Mouse (Mus musculus) mouse trophoblast stem cell (cell line): ENCODE data around the gene Cd247.

Experiments used
- in situ Hi-C, 2 experiments: fragments of 300-500 bp; cut with MseI, MboI; formaldehyde crosslinking; loops; 2 replicates in 1 of 2; 3 replicates in 1 of 2; pipeline ENCODE4 v1.15.1; 2025

The Cd247 gene

DNA sequence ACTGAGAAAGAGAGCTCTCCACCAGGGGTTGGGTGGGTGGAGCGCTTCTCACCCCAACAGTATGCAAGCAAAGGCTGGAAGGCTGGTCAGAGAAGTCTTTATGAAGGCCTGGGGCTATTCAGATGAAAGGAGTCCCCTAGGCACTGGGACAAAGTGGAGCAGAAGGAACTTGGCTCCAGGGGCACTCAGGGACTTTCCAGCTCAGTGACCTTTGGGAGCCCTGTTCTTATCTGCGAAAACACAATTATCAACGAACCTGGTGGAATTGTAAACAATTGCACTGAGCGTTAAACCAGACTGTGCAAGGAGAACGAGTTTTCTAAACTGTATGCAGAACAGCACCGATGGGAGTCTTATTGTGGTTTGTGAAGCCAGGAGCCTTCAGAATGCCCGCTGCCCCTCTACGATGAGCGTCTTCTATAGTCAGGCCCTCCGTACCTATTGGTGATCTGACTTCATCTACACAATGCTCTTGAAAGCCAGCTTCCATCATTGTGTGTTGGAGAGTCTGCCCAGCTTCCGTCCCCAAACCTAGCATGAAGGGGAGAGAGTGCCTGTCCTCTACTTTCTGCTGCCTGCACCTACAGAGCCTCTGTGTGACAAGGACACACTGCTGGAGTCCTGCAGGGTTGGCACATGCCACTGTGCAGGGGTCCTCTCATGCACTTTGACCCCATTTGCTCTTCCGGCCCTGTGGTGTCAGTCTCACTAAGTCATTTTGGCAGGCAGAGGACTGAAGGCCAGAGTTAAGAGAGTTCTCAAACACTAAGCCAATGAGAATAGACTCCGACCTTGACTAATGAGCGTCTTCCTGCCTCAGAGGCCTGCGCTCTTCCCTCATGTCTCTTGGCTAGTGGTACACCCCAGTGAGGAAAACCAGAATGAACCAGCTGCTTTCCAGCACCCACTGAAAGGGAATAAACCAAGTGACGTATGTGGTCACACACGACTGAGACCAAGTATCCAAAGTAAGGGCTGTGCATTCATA lies 61.3 kb downstream of the Cd247 start:
- in situ Hi-C loops = loop anchor here (10.0 kb wide), 2 partner anchors 65 to 305 kb away; partner anchors contain the start of gene Cd247 (in 1 of the 2)

GRCm38 (mm10) chr1:165852131-165852530 lies 63.6 kb downstream of the Cd247 start:
- in situ Hi-C loops = loop anchor here (10.0 kb wide), 2 partner anchors 67 to 303 kb away; partner anchors contain the start of gene Cd247 (in 1 of the 2)

DNA sequence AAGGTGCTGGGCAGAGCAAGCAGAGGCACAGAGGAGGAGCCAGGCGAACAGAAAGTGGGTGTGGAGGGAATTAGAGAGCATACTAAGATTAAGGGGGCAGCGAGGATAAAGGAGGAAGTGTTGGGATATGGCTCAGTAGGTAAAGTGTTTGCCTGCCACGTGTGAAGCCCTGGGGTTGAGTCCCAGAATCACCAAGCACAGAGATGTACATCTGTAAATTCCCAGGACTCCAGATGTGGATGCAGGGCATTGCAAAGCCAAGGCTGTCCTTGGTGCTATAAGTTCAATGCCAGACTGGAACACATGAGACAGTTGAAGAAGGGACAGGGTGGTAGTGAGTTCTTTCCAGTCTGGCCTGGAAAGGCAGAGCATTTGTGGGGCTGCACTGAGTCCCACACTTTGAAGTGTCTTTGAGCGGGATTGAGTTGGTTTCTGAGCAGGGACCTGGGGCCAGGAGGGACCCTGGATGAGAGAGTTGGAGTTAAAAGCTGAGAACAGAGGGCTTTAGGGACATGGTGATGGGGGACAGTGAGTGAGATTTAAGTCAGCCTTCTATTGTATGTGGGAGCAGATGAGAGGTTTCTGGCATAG lies 64.7 kb downstream of the Cd247 start:
- in situ Hi-C loops = loop anchor here (10.0 kb wide), 2 partner anchors 68 to 302 kb away; partner anchors contain the start of gene Cd247 (in 1 of the 2)

DNA sequence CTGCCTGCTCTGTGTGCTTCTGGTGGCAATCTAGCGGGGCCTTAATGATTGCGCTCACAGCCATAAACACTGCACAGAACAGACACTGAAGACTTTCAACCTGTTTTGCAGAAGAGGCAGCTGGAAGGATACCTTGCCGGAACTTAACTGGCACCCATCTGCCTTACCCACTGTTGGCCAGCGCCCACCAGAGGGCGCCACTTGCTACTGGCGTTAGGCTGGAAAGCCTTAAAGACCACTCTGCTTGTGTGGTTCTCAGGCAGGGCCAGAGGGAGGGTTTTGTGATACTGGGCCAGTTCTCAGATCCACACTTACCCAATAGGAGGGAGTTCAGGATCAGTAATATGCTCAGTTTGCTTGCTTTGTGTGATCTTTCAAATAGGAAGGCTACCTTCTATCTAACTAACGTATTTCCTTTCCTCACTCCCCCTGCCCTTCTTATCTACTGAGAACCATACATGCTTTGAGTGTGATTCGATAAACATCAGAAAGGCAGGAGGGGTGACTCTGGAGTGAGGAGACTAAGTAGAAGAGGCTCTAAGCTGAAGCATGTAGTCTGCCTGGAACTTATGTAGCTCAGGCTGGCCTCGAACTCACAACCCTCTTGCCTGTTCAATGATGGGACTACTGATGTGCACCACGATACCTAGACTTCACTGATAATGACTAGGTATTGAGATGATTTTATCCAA lies 65.4 kb downstream of the Cd247 start:
- in situ Hi-C loops = loop anchor here (10.0 kb wide), 2 partner anchors 69 to 301 kb away; partner anchors contain the start of gene Cd247 (in 1 of the 2)

DNA sequence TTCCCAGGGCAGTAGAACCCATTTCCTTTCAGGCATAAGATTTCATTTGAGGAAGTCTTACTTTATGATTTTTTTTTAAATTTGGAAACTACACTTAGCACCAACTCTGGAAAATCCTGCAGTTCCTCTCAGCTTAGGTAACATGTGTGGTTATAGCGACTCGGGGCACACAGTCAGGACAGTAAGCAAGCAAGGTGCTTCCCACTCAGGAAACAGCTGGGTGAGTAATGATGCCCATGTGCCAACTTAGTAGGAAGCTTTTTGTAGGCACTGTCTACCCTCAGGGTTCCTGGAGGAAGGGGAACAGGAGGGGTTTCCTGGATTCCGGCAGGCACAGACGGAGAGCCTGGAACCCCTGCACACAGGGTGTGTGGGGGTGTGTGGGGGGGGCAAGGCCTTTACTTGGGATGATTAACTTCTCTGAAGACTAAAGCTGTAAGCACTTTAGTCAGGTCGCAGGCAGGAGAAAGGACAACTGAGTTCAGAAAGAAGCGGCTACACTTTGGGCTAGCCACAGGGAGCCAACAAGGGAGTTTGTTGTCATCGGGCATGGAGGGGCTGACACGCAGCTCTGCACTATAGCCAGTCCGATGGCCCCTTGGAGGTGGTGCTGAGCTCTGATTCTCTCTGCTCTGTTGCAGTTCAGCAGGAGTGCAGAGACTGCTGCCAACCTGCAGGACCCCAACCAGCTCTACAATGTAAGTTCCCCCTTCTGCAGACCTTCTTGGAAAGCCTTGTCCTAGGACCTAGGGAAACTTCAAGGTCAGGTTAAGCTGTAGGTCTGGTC lies 67.5 kb downstream of the Cd247 start:
- in situ Hi-C loops = loop anchor here (10.0 kb wide), 2 partner anchors 71 to 299 kb away; partner anchors contain the start of gene Cd247 (in 1 of the 2)

GRCm38 (mm10) chr1:165857279-165857678 lies 68.8 kb downstream of the Cd247 start:
- in situ Hi-C loops = loop anchor here (10.0 kb wide), 2 partner anchors 72 to 298 kb away; partner anchors contain the start of gene Cd247 (in 1 of the 2)

DNA sequence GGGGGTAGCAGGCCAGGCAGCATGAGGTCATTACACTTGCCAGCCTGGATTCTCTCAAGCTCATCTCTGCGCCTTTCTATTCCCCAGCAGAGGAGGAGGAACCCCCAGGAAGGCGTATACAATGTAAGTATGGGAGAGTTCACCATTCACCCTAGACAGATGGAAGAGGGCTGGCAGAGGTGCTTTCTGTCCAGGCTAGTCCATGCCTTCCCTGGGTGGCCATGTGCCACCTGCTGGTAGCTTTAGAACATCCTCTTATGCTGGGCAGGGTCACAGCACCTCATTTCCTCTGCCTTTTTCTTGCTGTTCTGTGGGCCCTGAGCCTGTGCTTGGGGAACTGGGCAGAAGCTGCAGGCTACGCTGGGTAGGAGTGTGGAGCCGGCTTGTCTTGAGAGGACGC lies 69.9 kb downstream of the Cd247 start:
- in situ Hi-C loops = loop anchor here (10.0 kb wide), 2 partner anchors 74 to 296 kb away; partner anchors contain the start of gene Cd247 (in 1 of the 2)

- in situ Hi-C loops = no loop called here
These were observed 72.1 kb downstream of the Cd247 start for GRCm38 (mm10) chr1:165860373-165861234.

DNA sequence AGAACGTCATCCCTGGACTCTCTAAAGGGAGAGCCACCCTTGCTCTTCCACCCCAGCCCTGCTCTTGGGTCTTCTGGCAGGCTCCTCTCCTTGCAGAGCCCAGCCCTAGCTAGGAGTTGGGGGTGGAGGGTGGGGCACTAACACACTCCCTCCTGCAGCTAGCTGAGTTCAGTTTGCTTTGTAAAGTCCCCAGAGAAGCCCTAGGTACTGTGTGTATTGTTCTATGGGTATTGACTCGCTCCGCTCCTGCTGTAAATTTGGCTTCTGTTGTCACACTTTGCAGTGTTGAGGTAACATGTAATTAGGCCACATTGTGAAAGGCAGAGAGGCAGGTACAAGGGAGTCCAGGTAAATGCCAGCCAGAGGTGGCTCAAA lies 72.7 kb downstream of the Cd247 start:
- in situ Hi-C loops = no loop called here

DNA sequence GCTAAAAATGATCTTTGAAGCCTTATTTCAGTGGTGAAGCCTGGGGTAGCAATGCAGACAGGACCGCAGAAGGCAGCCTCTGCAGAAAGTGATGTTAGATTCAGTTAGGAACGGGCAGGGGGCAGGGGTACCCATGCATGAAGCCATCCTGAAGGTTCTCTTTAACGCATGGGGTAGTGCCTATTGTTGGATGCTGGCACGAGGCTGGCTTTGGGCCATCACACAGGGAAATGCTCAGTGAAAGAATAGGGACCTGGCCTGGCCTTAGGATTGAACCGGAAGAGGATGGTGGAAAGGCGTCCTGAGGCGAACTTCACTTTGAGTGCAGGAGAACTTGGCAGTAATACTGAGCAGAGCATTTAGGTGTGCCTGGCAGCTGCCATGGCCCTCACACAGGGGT lies 73.6 kb downstream of the Cd247 start:
- in situ Hi-C loops = no loop called here

DNA sequence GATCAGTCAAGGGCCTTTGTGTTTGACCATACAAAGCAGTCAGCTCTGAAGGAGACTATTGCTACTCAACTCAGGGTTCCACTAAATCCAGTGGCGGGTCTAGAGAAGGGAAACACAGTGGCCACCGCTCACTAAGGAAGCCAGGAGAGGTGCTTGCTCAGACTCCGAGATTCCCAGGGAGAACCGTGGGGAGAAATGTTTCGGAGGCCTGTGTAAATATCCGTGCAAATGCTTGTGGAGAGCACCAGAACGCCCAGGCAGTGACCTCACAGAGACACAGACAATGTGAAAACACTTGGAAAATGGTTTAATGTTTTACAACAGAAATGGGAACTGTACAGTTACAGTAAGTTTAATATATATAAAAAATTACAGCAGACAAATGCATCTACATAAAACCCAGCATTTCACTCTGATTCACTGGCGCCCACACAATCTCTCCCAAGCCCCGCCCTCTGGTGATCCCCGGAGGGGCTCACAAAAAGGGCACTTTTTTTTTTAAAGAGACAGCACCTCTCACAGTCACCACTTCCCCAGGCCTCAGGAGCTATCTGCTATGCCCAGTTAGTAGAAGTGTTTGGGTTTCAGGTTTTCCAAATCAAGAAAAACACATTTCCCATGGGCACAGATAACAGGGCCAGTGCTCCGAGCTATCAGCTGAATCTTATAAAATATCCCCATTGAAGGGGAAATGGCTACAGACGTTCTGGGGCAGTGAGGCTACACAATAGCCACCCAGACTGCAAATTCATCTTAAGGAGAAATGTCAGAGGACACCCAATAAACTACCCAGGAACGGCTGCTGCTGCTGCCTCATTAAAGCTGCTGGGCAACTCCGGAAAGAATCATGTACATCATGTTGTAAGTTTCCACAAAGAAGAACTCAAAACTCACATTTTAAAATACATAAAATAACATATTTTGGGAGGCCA lies 76.6 kb downstream of the Cd247 start:
- in situ Hi-C loops = no loop called here

GRCm38 (mm10) chr1:165866630-165867280 lies 78.3 kb downstream of the Cd247 start:
- in situ Hi-C loops = no loop called here

DNA sequence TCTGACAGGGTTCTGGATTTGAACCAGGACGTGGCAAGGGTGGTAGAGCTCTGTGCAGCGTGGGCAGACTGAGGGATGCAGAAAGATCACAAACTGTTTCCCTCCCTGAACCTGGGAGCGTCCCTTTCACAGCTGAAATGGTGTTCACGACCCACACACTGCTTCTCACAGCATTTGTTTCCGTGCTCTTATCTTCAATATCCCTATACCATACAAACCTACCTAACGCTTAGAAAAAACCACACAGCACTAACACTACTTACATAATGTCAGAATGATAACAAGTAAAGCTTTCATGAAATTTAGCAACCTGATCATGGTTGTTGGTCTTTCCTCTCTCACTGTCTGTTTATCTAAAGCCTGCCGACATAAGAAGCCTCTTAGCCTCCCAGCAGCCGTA lies 80.2 kb downstream of the Cd247 start:
- in situ Hi-C loops = no loop called here

GRCm38 (mm10) chr1:165874645-165875044 lies 86.2 kb downstream of the Cd247 start:
- in situ Hi-C loops = no loop called here

DNA sequence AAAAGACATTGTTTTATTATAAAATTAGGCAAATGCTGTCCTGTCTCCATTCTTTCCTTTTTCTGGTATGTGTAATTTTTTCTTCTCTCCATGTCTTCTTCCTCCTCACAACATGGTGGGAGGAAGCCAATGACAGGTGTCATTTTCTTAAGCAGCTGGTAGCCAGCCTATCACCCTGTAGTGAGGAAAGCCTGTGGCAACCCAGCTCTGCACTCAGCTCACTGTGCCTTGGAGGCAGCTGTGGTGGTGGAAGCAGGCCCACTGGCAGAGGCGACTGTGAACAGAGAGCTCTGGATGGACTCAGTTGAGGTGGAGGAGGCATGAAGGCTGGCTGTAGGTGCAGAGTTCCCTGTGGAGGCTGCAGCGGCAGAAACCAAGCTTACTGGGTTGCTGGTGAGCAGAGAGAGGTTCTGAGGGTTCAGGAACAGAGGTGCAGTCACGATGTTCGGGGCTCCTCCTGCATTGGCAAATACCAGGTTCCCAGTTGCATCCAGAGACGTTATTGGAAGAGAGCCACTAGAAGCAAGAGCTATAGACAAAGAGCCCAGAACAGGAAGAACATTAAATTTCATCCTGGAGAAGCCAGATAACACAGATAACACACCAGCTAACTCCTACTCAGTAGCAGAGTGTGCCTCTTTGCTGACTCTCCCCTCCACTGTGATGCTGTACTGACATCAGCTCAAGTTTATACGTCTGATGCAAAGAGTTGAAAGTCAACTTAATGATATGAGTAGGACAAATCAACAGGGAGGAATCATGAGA lies 87.2 kb downstream of the Cd247 start:
- in situ Hi-C loops = no loop called here

DNA sequence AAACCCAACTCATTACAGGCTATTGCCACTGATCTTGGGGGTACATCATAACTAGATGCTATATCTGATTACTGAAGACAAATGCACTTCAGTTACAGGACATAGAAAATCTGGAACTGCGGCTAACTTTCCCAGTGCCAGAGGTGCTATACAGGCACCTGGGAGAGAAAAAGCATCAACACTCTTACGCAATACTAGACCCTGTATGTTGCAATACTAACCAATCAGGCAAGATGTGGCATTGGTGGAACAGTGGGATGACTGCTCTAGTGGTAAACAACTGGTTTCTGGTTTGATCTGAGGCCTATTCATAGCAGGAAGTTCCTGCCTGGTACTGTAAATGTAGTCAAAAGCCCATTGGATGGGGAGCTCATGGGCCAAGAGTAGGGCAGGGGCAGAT lies 90.3 kb downstream of the Cd247 start:
- in situ Hi-C loops = no loop called here

DNA sequence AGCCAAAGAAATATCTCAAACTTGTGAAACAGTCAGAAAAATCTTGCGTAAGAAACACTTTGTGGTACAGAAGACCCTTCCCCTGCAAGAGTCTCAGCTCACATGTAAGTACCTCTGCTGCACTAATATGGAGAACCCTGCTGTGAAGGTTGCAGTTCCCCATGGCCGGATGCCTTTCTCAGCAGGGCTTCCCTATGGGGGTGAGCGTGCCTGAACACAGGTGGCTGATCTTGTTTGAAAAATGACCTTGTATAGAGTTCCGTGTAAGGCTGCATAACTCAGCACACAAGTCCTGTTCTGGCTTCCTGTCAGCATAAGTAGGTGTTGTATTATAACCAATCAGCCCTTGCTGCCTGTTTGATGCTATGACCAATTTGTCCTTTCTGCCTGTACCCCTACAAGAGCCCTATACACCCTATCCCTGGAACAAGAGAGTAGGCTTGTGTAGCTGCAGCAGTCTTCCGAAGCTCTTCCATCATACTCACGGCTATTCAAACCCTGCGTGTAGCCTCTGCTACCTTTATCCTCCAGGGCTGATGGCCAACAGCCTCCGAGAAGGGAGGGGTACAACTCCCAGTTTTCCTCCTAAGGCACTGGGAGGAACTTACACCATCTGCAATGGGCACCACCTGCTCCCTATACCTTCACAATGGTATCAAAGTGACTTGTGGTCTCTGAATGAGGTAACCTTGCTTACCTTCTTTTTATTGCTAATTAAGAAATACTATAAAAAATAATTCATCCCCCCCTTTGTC lies 93.8 kb downstream of the Cd247 start:
- in situ Hi-C loops = no loop called here
